16 mouse cellular contexts compared by ENCODE assay signal in genomic region chr16:34487823-34488222, GRCm38 (mm10).
"Had no signal": no experiment of that assay in that cellular context is flagged by ENCODE, and none has a peak within 500 bp of the region (broad histone marks: within the 10 kb centered on the region; RNA-seq: fewer than 3 reads in every experiment).

No protein-coding gene starts in this region.

- H3K27me3 ChIP-seq: neural tube, embryonic 12.5 days; neural tube, embryonic 13.5 days; neural tube, embryonic 15.5 days; stomach, embryonic 15.5 days had no signal

- H3K27ac ChIP-seq: neural tube, embryonic 12.5 days; neural tube, embryonic 13.5 days; neural tube, embryonic 15.5 days; stomach, embryonic 15.5 days; stomach, postnatal 0 days had no signal

- H3K4me3 ChIP-seq: neural tube, embryonic 12.5 days; neural tube, embryonic 13.5 days; neural tube, embryonic 15.5 days; stomach, embryonic 15.5 days had no signal

- H3K36me3 ChIP-seq: neural tube, embryonic 12.5 days; neural tube, embryonic 13.5 days; neural tube, embryonic 15.5 days; stomach, embryonic 15.5 days had no signal

- H3K4me2 ChIP-seq: neural tube, embryonic 12.5 days; neural tube, embryonic 13.5 days; neural tube, embryonic 15.5 days; stomach, embryonic 15.5 days had no signal

- H3K9me3 ChIP-seq: neural tube, embryonic 12.5 days; neural tube, embryonic 13.5 days; neural tube, embryonic 15.5 days; stomach, embryonic 15.5 days had no signal

- DNase-seq: retina, postnatal 1 day; right cerebral cortex, adult 18-20 months; right cerebral cortex, postnatal 14 days; right cerebral cortex, postnatal 25 days; right cerebral cortex, postnatal 4 days; spleen, adult 18-20 months; thymus, adult 18-20 months; thymus, adult 2 months; thymus, postnatal 14 days; thymus, postnatal 25 days; thymus, postnatal 36 days had no signal

- H3K9ac ChIP-seq: neural tube, embryonic 12.5 days; neural tube, embryonic 13.5 days; neural tube, embryonic 15.5 days; stomach, embryonic 15.5 days had no signal
